Mouse (Mus musculus) E14TG2a.4 (cell line): ENCODE data around the gene Inpp5a.

Experiments
- CTCF ChIP-seq: conservative IDR thresholded peaks from 2 replicates; pipeline ENCODE4 v1.5.1; 2014; ENCODE audit warnings: low read length
- POU5F1 ChIP-seq: IDR thresholded peaks from 2 replicates; pipeline ENCODE4 v1.6.1; 2014; ENCODE audit warnings: low read length, borderline replicate concordance

- no peak for TF ChIP-seq CTCF
- TF ChIP-seq POU5F1: no peak
Measured at GRCm38 (mm10) chr7:139454285-139454684, 65.4 kb downstream of the Inpp5a start.
